Mouse (Mus musculus): ENCODE data around the gene Por.

The Por gene

DNA sequence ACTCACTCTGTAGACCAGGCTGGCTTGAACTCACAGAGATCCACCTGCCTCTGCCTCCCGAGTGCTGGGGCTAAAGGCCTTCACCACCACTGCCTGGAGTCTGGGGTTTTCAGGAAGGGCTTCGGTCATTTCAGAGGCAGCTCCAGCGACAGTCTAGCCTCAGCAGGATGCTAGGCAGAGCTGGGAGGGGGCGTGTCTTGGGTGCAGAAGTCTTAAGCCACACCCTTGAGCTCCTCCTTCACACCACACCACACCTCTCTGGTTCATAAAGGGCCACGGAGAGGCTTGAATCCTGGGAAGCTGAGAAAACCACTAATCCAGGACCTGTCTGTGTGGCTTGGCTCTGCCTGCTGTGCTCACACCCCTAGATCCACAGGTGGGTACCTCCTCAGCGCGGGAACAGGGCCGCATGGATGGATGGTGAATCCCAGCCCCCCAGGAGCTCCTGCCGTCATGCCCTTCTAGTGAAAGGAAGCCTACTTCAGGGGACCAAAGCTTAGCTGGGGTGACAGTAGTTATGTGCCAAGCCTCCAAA, at the start of gene Por:
Gene Por (plus strand): TSS at position 293 of the 535 bp plus-strand sequence.
- no peak for DNase-seq (ENCODE audit: low spot score in 2 of 2)

DNA sequence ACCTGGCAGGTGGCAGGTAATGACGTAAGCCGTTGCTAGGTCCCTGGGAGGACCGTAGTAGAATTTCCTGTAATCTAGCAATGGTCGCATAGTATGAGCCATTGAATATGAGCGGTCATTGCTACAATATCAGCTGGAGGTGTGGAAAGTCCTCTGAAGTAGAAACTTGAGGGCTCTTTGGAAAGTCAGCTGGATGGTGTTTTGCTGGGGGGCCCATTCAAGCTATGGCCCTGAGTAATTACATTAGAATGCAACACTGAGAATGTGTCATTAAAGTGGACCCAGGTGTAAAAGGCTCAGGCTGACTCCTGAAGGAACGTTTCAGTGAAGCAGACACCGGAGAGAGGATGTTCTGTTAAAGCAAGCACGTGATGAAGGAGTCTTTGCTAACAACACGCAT, 49.3 kb upstream of the Por start:
- DNase-seq (ENCODE audit: low spot score in 2 of 2) = no peak

DNA sequence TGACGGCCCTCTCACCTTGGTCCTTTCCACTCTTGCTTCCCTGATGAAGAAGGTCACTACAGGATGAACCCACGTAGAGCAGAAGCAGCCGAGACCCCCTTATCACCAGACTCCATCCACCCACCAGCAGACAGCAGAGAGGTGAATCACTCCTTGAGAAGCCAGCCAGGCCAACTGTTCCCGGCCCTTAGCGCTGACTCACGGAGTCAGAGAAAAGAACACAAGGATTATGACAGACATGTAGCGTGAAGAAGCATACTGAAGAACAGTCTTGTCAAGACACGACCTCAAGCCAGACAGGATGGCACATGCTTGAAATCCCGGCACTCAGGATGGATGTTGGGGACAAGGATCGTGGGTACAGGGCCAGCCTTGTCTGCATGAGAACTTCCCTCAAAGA, 48.1 kb upstream of the Por start:
- no peak for DNase-seq (ENCODE audit: low spot score in 2 of 2)

- DNase-seq (ENCODE audit: low spot score in 2 of 2) = no peak
Measured at GRCm38 (mm10) chr5:135623006-135623563, 46.7 kb upstream of the Por start.

DNA sequence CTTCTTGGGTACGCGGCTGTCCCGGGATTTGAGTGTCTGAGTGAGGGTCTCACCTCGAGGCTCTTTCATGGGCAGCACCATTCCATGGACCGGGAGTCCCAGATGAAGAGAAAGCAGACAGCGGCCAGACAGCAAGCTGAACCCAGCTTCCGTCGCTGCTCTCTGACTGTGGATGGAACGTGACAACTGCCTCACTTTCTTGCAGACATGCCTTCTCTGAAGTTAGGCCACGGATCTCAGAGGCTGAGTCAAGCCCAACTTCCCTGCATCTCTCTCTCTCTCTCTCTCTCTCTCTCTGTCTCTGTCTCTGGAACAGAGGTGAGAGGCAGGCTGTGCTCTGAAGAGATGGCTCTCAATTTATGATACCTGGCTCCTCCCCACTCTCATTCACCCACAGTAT, 40.9 kb upstream of the Por start:
- no peak for DNase-seq (ENCODE audit: low spot score in 2 of 2)

DNA sequence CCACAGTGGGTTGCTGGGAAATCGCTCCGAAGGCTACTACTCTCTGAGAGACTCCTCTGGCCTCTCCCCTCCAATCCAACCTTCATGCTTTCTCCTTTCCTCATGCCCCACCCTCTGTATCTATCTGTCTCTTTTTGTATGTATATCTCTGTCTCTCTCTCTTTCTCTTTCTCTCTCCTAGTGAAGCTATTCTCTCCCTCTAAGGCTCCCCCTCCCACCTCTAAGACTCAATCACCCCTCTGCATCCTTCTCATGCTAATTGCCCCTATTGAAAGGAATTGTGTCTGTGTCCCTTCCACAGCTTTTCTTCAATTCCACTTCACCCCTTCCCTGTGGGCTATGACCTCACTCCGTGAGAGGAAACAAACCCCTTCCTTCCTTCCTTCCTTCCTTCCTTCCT, 40.4 kb upstream of the Por start:
- no peak for DNase-seq (ENCODE audit: low spot score in 2 of 2)

GRCm38 (mm10) chr5:135630598-135630997, 39.2 kb upstream of the Por start:
- DNase-seq (ENCODE audit: low spot score in 2 of 2) = peak in 1 of 2 experiments; percentile 53

DNA sequence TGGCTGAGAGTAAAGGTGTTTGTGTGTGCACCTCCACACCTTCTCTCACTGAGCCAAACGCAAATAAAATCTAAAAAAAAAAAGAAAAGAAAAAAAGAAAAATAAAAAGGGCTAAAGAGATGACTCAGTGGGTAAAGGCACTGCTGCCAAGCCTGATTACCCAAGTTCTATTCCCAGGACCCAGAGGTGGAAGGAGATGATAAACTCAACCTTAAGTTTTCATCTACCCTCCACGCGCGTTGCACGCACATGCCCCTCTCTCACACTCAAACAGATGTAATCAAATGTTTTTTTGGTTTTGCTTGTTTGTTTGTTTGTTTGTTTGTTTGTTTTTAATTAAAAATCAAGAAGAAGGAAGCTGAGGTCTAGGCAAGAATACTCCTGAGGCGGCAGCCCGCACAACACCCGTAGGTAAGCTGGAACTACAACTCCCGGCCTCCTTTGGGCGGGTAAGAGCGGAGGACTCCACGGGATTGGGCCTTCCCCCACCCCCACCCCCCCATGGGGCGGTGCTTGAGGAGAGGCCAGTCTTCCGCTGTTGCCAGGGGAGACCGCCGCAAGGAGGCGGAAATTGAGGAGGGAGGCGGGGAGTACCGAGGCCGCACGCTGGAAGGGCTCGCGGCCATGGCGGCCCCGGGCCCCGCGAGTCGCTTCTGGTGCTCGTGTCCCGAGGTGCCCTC, 37.6 kb upstream of the Por start, which contains the start of gene Rhbdd2:
Gene Rhbdd2 (plus strand): TSS at position 502 of the 680 bp plus-strand sequence.
- DNase-seq (ENCODE audit: low spot score in 2 of 2) = peak; percentile 94 to 97

GRCm38 (mm10) chr5:135632797-135633144, 37.1 kb upstream of the Por start:
- no peak for DNase-seq (ENCODE audit: low spot score in 2 of 2)

GRCm38 (mm10) chr5:135639760-135640458, 29.9 kb upstream of the Por start:
- DNase-seq (ENCODE audit: low spot score in 2 of 2) = no peak

DNA sequence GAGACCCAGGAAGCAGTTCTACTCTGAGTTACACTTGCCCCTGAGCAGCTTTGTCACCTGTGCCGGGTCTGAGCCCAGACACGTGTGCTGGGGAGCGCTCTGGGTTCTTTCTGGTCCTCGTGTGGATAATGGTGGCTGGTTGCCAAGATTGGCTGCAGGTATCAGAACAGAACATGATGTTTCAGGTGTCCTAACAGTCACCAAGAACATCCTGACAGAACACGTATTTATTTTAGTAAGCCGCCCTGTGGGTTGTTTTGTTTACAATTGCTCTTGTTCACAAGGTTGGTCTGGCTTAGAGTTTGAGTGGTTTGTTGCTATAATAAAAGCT, 29.4 kb upstream of the Por start:
- DNase-seq (ENCODE audit: low spot score in 2 of 2) = no peak

GRCm38 (mm10) chr5:135641028-135641427, 28.8 kb upstream of the Por start:
- DNase-seq (ENCODE audit: low spot score in 2 of 2) = no peak

DNA sequence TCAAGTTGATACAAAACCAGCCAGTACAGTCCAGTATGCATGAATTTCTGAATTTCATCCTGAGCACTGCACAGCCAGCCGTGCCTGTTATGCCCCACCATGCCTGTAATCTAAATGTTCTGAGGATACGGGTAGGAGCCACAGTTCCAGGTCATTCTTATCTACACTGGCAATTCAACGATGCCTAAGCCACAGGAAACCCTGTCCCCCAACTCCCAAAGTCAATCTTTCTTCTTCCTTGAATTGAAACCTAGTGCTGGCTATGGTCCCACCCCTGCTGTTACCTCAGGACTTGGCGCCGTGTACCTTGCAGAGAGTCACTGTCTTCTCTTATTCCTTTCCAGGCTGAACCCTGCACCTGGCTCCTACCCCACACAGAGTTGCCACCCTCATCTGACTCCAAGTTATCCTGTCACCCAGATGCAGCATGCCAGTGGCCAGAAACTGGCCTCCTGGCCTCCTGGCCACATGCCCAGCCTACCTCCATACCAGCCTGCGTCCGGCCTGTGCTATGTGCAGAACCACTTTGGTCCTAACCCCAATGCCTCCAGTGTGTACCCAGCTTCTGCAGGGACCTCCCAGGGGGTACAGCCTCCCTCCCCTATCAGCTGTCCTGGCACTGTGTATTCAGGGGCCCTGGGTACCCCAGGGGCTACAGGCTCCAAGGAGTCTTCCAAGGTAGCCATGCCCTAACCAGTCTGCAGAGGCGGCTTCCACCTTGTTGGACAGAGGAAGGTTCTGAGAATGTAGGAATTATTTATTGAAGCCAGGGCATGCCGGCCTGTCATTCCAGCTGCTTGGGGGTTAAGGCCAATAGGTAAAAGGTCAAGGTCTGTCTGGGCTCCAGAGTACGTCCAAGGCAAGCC, 26.9 kb upstream of the Por start:
- no peak for DNase-seq (ENCODE audit: low spot score in 2 of 2)

DNA sequence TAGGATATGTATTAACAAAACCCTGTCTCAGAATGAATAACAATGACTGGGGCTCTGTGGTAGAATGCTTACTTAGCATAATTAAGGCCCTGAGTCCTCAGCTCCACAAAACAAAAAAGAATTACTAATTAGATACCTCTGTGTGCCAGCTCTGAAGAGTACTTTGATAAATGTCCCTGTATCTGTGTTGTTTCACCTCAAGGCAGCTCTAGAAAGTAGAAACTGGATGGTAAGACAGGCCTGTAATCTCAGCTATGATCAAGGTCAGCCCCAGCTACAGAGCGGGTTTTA, 26.3 kb upstream of the Por start:
- DNase-seq (ENCODE audit: low spot score in 2 of 2) = no peak

DNA sequence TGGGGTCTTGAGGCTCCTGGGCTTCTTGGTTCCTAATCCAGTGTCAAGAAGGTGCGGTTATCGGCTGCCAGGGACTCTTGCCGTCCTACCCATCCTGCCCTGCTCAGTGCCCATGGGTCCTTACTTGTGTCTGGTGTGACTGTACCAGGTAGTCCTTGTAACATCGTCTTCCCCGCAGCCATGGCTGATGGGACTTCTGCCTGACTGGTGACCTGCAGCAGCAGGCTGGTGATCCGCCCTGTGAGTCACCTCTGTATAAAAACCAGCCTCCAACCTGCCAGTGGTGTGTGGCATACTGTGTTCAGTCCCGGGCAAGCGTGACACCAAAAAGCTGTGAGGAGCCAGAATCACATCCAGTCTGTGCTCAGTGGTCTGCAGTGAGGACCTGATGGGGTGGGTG, 26.0 kb upstream of the Por start:
- no peak for DNase-seq (ENCODE audit: low spot score in 2 of 2)

- no peak for DNase-seq (ENCODE audit: low spot score in 2 of 2)
Measured at GRCm38 (mm10) chr5:135645330-135645729, 24.5 kb upstream of the Por start.

- no peak for DNase-seq (ENCODE audit: low spot score in 2 of 2)
Measured at GRCm38 (mm10) chr5:135646038-135646437, 23.8 kb upstream of the Por start.

- no peak for DNase-seq (ENCODE audit: low spot score in 2 of 2)
Measured at GRCm38 (mm10) chr5:135648461-135649308, 21.1 kb upstream of the Por start.

DNA sequence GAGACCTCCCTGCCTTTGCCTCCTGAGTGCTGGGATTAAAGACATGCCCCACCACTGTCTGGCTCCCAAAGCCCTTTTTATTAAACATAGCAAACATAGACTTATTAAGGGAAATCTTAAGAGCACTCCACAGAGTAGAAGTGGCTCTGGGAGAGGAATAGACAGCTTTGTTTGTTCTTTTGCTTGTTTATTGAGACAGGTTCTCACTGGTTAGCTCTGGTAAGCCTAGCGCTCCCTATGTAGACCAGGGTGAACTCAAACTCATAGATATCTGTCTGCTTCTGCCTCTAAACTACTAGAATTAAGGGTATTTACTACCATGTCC, 20.6 kb upstream of the Por start:
- DNase-seq (ENCODE audit: low spot score in 2 of 2) = no peak

DNA sequence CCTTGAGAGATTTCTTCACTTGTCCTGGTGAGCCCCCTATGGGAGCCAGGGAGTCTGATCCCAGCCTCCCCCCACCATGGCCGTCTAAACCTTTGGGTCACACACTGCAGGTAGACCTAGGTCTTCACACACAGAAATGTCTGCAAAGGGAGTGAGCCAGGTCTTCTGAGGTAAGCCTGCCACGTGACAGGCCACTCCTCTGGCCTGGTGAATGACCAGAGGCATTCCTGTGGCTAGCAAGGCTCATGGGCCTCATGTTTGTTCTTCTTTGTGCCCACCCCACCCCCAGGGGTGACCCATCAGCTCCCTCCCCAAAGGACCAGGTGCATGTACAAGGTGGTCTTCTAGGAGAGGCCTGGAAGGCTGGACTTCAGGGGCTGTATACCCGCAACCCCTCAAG, 18.3 kb upstream of the Por start:
- no peak for DNase-seq (ENCODE audit: low spot score in 2 of 2)

- no peak for DNase-seq (ENCODE audit: low spot score in 2 of 2)
Measured at GRCm38 (mm10) chr5:135653209-135653608, 16.6 kb upstream of the Por start.

GRCm38 (mm10) chr5:135656046-135656445, 13.8 kb upstream of the Por start:
- no peak for DNase-seq (ENCODE audit: low spot score in 2 of 2)

Measured in heart, adult 9 months (tissue).